Mouse (Mus musculus) kidney, adult 9 months (tissue): ENCODE data around the gene Sardh.

Source experiments
- DNase-seq: peaks from one replicate; pipeline ENCODE4 v3.0.0; 2022

Sardh gene

DNA sequence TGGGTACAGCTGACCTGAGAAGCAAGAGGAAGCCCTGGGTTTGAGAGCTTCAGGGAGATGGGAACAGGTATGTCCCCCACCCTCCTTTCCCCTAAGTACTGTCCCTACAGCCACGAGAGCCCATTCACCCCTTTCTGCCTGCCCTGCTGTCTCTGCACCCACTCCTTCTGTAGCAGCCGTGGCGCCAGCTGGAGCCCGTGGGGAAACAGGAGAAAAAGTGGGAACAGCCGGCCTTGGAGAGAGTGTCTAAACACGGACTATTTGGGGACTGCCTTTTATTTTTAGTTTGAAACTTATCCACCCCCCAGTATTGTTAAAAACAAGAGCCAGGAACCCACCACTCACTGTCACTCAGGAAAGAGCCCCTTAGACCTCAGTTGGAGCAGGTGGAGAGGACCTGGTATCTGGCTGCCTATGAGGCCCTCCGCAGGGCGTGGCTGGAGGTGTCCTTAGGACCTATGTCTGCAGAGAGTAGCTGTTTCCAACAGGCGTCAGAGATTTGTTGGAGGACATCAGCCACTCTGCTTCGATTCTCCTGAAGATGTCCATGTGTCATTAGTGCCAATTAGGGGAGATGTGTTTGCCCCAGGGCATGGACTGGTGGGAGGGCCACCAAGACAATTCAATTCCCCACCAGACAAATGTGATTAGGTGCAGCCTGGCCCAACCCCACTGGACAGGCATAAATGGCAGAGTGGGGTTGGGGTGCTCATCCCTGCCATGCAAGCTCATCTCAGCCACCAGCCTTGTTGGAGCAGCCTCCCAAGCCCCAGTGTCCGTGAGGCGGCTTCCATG lies 83.1 kb downstream of the Sardh start, which contains the start of gene Dbh:
Dbh (plus strand) TSS at position 438 of the 795 bp plus-strand sequence.
- DNase-seq = no peak

DNA sequence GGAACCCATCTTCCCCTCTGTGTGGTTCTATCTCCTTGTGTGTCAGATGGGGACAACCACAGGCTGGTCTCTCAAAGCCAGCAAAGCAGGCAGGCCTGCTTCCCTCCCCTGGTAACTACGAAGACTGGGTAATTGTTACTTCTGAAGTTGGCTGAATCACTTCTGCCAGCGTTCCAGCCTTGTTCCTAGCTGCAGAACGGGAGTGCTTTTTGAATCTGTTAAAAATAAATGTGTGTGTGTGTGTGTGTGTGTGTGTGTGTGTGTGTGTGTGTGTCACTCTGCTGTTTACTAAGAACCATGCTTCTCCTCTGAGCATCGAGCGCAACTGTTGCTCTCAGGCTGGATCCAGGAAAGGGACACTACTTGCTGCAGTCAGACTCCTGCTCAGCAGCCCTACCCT lies 84.3 kb downstream of the Sardh start:
- no peak for DNase-seq

DNA sequence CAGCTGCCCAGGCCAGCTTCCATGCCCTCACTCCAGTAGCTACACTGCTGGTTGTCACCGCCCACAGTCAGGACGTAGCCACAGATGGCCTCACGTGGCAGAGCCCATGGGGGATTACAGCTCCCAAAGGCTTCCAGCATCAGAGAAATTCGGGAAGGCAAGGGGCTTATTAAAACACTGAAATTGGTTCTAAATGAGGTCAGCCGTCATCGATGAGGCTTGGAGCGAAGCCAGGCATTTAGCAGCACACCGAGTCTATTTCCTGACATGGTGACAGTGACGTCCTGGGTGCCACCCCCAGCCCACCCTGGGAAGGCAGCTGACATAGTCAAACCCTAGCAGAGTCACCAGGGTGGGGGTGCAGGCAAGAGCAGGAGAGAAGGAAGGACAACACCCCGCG lies 85.5 kb downstream of the Sardh start:
- no peak for DNase-seq

DNA sequence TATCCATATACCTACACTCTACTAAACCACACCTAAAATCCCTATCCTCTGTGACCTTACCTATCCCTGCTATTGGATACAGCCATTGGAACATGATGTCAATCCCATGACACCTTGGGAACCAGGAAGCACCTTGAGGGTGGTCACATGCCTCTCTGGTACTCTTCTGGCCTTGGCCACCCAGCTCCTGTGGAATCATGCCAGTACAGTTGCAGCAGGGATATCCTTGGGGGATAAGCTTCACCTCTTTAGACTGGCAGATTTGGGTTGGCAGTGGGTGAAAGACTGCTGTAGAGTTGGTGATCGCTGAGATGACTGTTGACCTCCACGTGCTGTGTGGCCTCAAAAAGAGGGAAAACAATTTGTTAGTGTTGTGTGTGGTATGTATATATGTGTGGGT lies 86.6 kb downstream of the Sardh start:
- DNase-seq = no peak

DNA sequence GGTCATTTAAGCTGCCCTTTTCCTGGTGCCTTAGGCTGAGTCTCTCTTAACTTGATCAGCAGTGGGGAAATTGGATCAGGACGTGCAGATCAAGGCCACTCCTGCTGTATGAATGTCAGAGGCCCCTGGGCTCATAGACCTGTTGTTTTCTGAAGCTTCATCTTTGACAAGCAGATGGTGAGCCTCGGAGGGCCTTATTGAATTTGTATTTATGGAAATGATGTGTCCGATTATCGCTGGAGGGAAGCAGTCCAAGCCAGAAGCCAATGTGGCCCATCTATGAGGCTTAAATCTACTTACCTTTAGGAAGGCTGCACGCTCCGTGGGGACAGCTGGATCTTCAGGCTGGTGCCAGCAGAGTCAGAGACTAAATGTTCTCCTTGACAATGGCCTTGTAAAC lies 91.5 kb downstream of the Sardh start:
- DNase-seq = no peak

DNA sequence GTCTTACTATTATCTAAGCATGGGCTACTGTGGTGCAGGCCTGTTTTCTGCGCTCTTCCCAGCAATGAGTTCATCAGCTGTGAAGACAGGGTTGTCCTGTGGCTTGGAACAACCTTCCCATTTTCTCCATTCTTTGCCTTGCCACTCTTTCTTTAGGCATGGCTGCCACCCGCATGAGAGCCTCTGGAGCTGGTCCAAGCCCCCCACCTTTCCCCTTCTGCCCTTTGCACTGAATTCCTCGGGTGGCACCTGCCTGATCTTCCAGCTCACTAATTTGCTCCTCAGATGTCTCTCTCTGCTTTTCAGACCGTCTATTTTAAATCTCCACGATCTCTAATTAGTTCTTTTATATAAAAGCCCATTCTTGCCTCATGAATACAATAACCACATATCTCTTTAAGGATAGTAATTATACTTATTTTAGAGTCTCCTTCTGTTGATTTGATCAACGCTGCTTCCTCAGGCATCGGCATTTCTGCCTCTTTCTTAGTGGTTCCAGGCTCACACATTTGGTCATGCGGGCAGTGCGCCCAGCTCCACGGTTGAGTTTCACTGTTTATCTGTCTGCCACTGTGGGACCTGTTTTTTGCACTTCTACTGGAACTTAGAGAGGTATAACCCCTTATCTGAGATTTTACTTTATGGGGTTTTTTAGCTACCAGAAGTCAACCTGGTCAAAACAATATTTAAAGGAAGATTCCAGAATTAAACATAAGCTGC lies 93.5 kb downstream of the Sardh start:
- peak; percentile 61 for DNase-seq

DNA sequence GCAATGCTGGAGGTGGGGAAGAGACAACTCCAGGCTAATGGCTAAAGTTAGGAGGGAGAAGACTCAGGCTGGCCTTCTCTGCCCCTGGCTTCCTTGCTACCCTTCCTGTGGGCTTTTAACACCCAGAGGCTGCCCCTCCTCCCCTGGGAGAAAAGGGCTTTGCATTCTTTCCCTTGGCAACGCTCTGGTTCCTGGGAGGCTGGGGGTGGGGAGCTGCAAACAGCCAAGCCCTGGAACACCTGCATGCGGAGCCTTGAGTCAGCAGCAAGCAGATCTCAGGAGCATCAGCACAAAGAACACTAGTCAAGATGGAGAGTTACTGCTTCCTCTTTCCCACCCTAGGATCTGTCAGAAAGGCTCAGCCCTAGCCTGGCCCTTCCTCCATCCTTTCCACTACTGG lies 98.7 kb downstream of the Sardh start:
- no peak for DNase-seq

DNA sequence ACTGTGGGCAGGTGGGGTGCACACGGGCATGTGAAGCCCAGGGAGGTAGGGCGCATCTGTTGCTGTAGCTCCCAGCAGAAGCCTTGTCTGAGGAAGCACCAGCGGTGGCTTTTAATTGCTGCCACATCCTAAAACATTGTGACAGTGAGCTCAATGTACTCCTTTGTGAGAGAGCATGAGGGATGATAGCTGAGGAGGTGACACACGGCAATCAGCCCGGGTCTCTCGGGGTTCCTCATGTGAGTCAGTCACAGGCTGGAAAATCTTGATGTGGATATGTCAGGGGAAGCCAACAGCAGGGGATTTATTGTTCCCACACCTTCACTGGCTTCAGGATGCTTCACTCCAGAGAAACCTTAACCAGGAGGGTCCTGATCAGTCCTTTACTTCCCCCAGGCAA lies 101.3 kb downstream of the Sardh start:
- DNase-seq = no peak

DNA sequence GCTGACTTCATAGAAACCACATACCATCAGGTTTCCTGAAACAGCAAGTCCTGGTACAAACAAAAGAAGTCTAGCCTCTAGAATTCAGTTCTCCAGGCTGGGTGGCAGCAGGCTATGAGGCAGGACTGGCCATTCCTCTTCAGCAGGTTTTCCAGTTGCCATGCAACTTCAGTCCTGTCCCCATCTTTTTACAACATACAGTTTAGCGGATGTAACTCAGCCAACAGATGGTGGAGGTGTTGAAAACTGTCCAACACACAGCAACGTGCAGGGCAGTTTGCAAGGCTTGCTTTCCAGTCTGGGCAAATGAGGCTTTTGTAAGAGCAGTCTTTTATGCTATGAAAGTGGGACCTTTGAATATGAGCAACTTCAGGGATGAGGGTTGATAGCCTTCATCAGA lies 103.2 kb downstream of the Sardh start:
- DNase-seq = no peak

DNA sequence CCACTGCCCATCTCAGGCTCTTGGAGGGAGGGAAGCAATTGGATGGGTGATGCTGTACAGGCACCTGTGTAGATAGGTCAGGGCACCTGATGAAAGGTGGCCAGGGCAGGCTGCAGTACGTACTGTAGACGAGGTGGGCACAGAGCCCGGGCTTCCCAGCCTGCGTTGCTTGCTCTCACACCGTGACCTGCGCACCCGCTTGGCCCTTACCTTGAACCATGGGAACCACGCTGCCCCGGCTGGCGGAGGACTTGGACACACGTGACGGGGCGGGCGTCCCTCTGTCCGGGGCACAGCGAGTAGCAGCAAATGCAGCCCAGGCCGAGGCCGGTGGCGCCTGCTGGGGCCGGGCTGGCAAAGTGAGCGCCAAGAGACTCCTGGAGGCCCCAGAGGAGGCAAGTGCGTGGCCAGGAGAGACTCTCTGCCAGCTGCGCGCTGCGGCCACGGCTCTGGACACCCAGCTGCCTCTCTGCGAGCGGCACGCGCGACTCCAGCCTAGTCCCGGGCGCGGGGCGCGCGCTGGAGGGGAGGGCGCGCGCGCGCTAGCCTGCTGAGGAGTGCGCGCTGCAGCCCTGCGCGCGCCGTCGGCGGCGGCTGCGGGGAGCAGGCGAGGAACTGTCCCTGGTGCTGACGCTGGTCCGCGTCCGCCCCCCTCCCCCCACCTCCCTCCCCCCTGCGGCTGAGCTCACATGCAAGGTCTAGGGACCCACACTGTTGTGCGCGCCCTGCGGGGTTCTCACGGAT lies 106.0 kb downstream of the Sardh start, which contains the start of gene Fam163b:
Fam163b (minus strand) TSS at position 542 of the 744 bp plus-strand sequence.
- peak; percentile 22 for DNase-seq
